ENCODE assay signal across 9 mouse cellular contexts in the genomic region with DNA sequence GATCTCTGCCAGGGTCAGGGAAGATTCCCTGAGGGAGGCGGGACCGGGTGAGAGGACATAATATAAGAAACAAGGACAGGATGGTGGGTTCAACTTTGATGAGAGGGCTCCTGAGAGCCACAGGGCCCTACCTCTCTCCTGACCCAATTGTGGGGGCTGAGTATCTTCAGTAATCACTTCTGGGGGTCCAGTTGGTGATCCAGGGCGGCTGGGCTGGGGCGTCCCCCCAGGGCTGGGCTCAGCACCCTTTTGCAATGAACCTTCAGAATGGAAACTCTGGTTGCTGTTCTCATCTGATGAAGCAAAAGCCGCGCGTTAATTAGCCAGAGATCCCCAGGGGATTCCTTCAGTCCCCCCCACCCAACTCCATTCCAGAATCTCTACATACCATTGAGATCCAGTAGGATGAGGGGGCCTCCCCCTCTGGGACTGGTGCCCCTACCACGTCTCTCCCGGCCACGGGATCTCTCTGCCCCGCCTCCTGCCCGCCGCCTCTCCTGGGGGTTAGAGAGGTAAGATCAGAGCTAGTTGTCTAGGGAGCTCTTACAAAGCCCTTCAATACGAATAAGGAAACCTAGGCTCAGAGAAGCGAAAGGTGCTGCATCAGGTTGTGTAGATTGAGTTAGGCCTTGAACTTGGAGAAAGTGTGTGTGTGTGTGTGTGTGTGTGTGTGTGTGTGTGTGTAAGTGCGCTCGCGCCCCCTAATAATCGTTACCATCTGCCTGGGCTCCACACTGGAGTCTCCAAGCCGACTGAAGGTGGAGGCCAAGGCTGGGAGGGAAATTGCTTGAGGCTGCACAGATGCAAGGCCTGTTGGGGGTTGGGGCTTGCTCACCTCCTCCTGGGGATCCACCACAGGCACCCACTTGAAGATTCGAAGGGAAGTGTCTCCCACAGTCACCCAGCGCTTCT. TPM values are rescaled to one million over a fixed set of nuclear protein-coding genes. Genes with fewer than 3 reads are reported as not detected.
DNase-seq lines count a peak whose midpoint lies in the region; ATAC-seq lines count a peak whose summit lies in the region.
"Had no signal": no experiment of that assay in that cellular context is flagged by ENCODE, and none has a peak within 500 bp of the region (broad histone marks: within the 10 kb centered on the region; RNA-seq: fewer than 3 reads in every experiment).

No protein-coding gene starts in this region.

- WGBS in heart, embryonic 10.5 days: 24% methylated on average over 22 of the region's 22 CpGs
- WGBS in embryonic facial prominence, embryonic 10.5 days: 19% methylated on average over 22 of the region's 22 CpGs
- 23% methylated on average over 22 of the region's 22 CpGs for WGBS in intestine, embryonic 15.5 days
- WGBS in midbrain, embryonic 14.5 days: 25% methylated on average over 22 of the region's 22 CpGs

- H3K9ac ChIP-seq in intestine, embryonic 15.5 days: peak overlapping the region; percentile 74
- H3K9ac ChIP-seq in midbrain, embryonic 14.5 days (replicated peaks; ENCODE audit: low read length): peak overlapping the region; percentile 90

- peaks cover 21% of the 10 kb centered on the region for H3K4me1 ChIP-seq in heart, embryonic 10.5 days
- H3K4me1 ChIP-seq in embryonic facial prominence, embryonic 10.5 days: peaks cover 66% of the 10 kb centered on the region
- peaks cover 27% of the 10 kb centered on the region for H3K4me1 ChIP-seq in intestine, embryonic 15.5 days (replicated peaks)
- peaks cover 18% of the 10 kb centered on the region for H3K4me1 ChIP-seq in midbrain, embryonic 14.5 days (ENCODE audit: control insufficient read depth, insufficient read depth, low read length)

- peak overlapping the region; percentile 96 for H3K27ac ChIP-seq in heart, embryonic 10.5 days
- H3K27ac ChIP-seq in embryonic facial prominence, embryonic 10.5 days (replicated peaks): peak overlapping the region; percentile 98
- peak overlapping the region; percentile 98 for H3K27ac ChIP-seq in intestine, embryonic 15.5 days
- H3K27ac ChIP-seq in midbrain, embryonic 14.5 days (replicated peaks; ENCODE audit: low read depth, low read length): peak overlapping the region; percentile 95

- H3K27me3 ChIP-seq in heart, embryonic 10.5 days (ENCODE audit: insufficient read depth, poor library complexity, severe bottlenecking): no peaks in the 10 kb centered on the region
- H3K27me3 ChIP-seq in embryonic facial prominence, embryonic 10.5 days (replicated peaks; ENCODE audit: low read depth, poor library complexity, severe bottlenecking): no peaks in the 10 kb centered on the region
- no peaks in the 10 kb centered on the region for H3K27me3 ChIP-seq in intestine, embryonic 15.5 days (replicated peaks)
- H3K27me3 ChIP-seq in midbrain, embryonic 14.5 days (ENCODE audit: control insufficient read depth, insufficient read depth, low read length): no peaks in the 10 kb centered on the region

- peaks cover 41% of the 10 kb centered on the region for H3K36me3 ChIP-seq in heart, embryonic 10.5 days
- H3K36me3 ChIP-seq in embryonic facial prominence, embryonic 10.5 days (replicated peaks): peaks cover 47% of the 10 kb centered on the region
- peaks cover 13% of the 10 kb centered on the region; the same call in 1 of the 2 replicates for H3K36me3 ChIP-seq in intestine, embryonic 15.5 days
- peaks cover 37% of the 10 kb centered on the region for H3K36me3 ChIP-seq in midbrain, embryonic 14.5 days (ENCODE audit: control insufficient read depth, insufficient read depth, low read length)

- intact Hi-C loops in heart, postnatal 14 days (cut with DNase I): loop anchor here (2.0 kb wide), 1 partner anchor 16 kb away; no protein-coding TSS in a partner anchor

- peak overlapping the region; percentile 83 for H3K4me2 ChIP-seq in intestine, embryonic 15.5 days (replicated peaks)
- H3K4me2 ChIP-seq in midbrain, embryonic 14.5 days (ENCODE audit: low read length): peak overlapping the region; percentile 69

- 0 out of 2 replicates have a peak, but pooled peaks have one; percentile 5 for ATAC-seq in intestine, embryonic 15.5 days
- no peak for ATAC-seq in midbrain, embryonic 14.5 days (ENCODE audit: low FRiP score, low TSS enrichment)
- ATAC-seq in monocyte, adult 5-6 weeks (replicated peaks; ENCODE audit: insufficient number of reproducible peaks, low FRiP score, low TSS enrichment, poor library complexity, severe bottlenecking): no peak

- no peaks in the 10 kb centered on the region for H3K9me3 ChIP-seq in heart, embryonic 10.5 days
- H3K9me3 ChIP-seq in embryonic facial prominence, embryonic 10.5 days: no peaks in the 10 kb centered on the region
- H3K9me3 ChIP-seq in intestine, embryonic 15.5 days: no peaks in the 10 kb centered on the region
- no peaks in the 10 kb centered on the region for H3K9me3 ChIP-seq in midbrain, embryonic 14.5 days (ENCODE audit: control insufficient read depth, low read length)

- DNase-seq in heart, embryonic 10.5 days (ENCODE audit: low spot score): no peak
- no peak for DNase-seq in heart, postnatal 14 days
- DNase-seq in ES-CJ7 (ENCODE audit: low read depth, low spot score): peak; percentile 27
- peak; percentile 81 for DNase-seq in embryonic facial prominence, embryonic 10.5 days (ENCODE audit: low spot score)
- peak; percentile 40 for DNase-seq in midbrain, embryonic 14.5 days
- DNase-seq in left cerebral cortex, adult 18-20 months (ENCODE audit: low spot score in 2 of 2): no peak

- peak overlapping the region; percentile 81 for H3K4me3 ChIP-seq in heart, embryonic 10.5 days
- H3K4me3 ChIP-seq in embryonic facial prominence, embryonic 10.5 days: peak overlapping the region; percentile 83
- peak overlapping the region; percentile 67 for H3K4me3 ChIP-seq in intestine, embryonic 15.5 days (replicated peaks)
- peak overlapping the region; percentile 78 for H3K4me3 ChIP-seq in midbrain, embryonic 14.5 days (replicated peaks; ENCODE audit: low read depth, low read length)

RNA-seq across cellular contexts. Expression of a gene that starts 1.4 kb away (rescaled TPM):
- polyA plus RNA-seq in heart, embryonic 10.5 days (2016; fragmentation: Nextera tagmentation; extraction: Ambion mirVana): 32.3 and 59.4 TPM in 2 replicates
- total RNA-seq in heart, postnatal 14 days (2021): 10 to 100 TPM; 33.5 to 47.3 TPM
- polyA plus RNA-seq in embryonic facial prominence, embryonic 10.5 days (2016; fragmentation: Nextera tagmentation; extraction: Ambion mirVana): 60.2 and 70.0 TPM in 2 replicates
- 48.1 and 52.8 TPM in 2 replicates for polyA plus RNA-seq in intestine, embryonic 15.5 days (2015; fragmentation: Nextera tagmentation; extraction: Ambion mirVana)
- 47.2 and 54.0 TPM in 2 replicates for polyA plus RNA-seq in midbrain, embryonic 14.5 days (2014; fragmentation: Nextera tagmentation; extraction: Ambion mirVana)
- 22.5 to 27.9 TPM (median 23.5 TPM) in 3 replicates for total RNA-seq in monocyte, adult 5-6 weeks (2017)
- total RNA-seq in left cerebral cortex, adult 18-20 months (2021): 10 to 100 TPM; 44.6 to 46.4 TPM

RNA-seq across cellular contexts. Expression of a gene that starts 5.2 kb away (rescaled TPM):
- 3.4 and 6.5 TPM in 2 replicates for polyA plus RNA-seq in heart, embryonic 10.5 days (2016; fragmentation: Nextera tagmentation; extraction: Ambion mirVana)
- 1 to 10 TPM; 5.0 to 6.0 TPM for total RNA-seq in heart, postnatal 14 days (2021)
- polyA plus RNA-seq in embryonic facial prominence, embryonic 10.5 days (2016; fragmentation: Nextera tagmentation; extraction: Ambion mirVana): 9.4 and 10.7 TPM in 2 replicates
- polyA plus RNA-seq in intestine, embryonic 15.5 days (2015; fragmentation: Nextera tagmentation; extraction: Ambion mirVana): 9.4 and 10.5 TPM in 2 replicates
- 3.5 and 4.3 TPM in 2 replicates for polyA plus RNA-seq in midbrain, embryonic 14.5 days (2014; fragmentation: Nextera tagmentation; extraction: Ambion mirVana)
- not detected in 3 replicates for total RNA-seq in monocyte, adult 5-6 weeks (2017)
- 1 to 10 TPM; 2.7 to 4.4 TPM for total RNA-seq in left cerebral cortex, adult 18-20 months (2021)

RNA-seq across cellular contexts. Expression of a gene that starts 24.7 kb away (rescaled TPM):
- polyA plus RNA-seq in heart, embryonic 10.5 days (2016; fragmentation: Nextera tagmentation; extraction: Ambion mirVana): 0.26 TPM in 1 of 2 replicates, not detected in the other
- not detected for total RNA-seq in heart, postnatal 14 days (2021)
- polyA plus RNA-seq in embryonic facial prominence, embryonic 10.5 days (2016; fragmentation: Nextera tagmentation; extraction: Ambion mirVana): 0.19 TPM in 2 replicates
- polyA plus RNA-seq in intestine, embryonic 15.5 days (2015; fragmentation: Nextera tagmentation; extraction: Ambion mirVana): 0.13 and 0.29 TPM in 2 replicates
- 0.12 and 0.16 TPM in 2 replicates for polyA plus RNA-seq in midbrain, embryonic 14.5 days (2014; fragmentation: Nextera tagmentation; extraction: Ambion mirVana)
- total RNA-seq in monocyte, adult 5-6 weeks (2017): 0.64 to 0.76 TPM in 2 of 3 replicates, not detected in the other
- not detected for total RNA-seq in left cerebral cortex, adult 18-20 months (2021)
- total RNA-seq: adrenal gland, postnatal 36 days had no signal

RNA-seq across cellular contexts. Expression of a gene that starts 37.0 kb away (rescaled TPM):
- polyA plus RNA-seq in heart, embryonic 10.5 days (2016; fragmentation: Nextera tagmentation; extraction: Ambion mirVana): 3.4 and 4.8 TPM in 2 replicates
- 1 to 10 TPM; 4.8 to 5.7 TPM for total RNA-seq in heart, postnatal 14 days (2021)
- 8.9 and 9.0 TPM in 2 replicates for polyA plus RNA-seq in embryonic facial prominence, embryonic 10.5 days (2016; fragmentation: Nextera tagmentation; extraction: Ambion mirVana)
- polyA plus RNA-seq in intestine, embryonic 15.5 days (2015; fragmentation: Nextera tagmentation; extraction: Ambion mirVana): 3.2 and 4.3 TPM in 2 replicates
- polyA plus RNA-seq in midbrain, embryonic 14.5 days (2014; fragmentation: Nextera tagmentation; extraction: Ambion mirVana): 7.4 and 15.2 TPM in 2 replicates
- 2.1 to 8.5 TPM (median 3.1 TPM) in 3 replicates for total RNA-seq in monocyte, adult 5-6 weeks (2017)
- total RNA-seq in left cerebral cortex, adult 18-20 months (2021): 10 to 100 TPM; 68.8 to 74.6 TPM

Comparison
In these comparisons a context has a peak if more than half of its experiments do, and no peak if none do; other contexts are left out.
1. DNase-seq: peak in ES-CJ7 (single experiment), embryonic facial prominence, embryonic 10.5 days (single experiment) and midbrain, embryonic 14.5 days (single experiment); none in heart, embryonic 10.5 days (single experiment), heart, postnatal 14 days (0 of 2) and left cerebral cortex, adult 18-20 months (0 of 2).
2. Peak in every context shown above with its lines, with median percentiles within 50 percentile points of each other: H3K27ac ChIP-seq and H3K4me3 ChIP-seq.